Mouse (Mus musculus) regulatory T cell (primary cell): ENCODE measurements around the gene Hmbs.

Source experiments
- in situ Hi-C: fragments of 300-600 bp; cut with MboI, MseI; formaldehyde crosslinking; loops from one replicate; pipeline ENCODE4 v1.15.1; 2025; ENCODE audit warnings: high pct_unique_total_duplicates

Hmbs gene

DNA sequence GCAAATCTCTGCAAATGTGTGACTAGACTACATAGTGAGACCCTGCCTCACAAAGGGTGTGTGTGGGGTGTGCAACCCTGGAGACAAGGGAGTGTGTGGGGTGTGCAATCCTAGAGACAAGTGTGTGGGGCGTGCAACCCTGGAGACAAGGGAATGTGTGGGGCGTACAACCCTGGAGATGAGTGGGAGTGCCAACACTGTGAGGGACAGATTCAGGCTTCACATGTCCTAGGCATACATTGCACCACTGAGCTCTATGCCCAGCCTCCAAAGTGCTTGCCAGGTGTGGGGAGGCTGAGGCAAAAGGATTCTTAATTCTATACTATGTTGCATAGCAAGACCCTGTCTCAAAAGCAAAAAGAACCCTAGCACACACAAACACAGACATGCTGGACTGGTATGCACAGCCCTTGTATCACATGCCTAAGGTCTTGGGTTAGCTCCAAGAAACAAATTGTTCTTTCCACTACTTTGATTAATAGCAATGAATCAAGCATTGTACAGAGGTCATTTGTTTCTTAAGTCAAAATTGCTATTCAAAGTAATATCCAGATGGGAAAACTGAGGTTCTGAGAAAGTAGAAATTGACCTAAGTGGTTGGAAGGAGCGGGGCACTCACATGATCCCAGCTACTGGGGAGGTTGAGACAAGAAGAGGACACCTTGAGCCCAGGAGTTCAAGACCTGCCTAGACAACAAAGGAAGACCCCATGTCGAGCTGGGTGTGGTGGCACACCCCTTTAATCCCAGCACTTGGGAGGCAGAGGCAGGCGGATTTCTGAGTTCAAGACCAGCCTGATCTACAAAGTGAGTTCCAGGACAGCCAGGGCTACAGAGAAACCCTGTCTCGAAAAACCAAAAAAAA is 1.8 kb upstream of the Hmbs start:
- in situ Hi-C loops = no loop called here

DNA sequence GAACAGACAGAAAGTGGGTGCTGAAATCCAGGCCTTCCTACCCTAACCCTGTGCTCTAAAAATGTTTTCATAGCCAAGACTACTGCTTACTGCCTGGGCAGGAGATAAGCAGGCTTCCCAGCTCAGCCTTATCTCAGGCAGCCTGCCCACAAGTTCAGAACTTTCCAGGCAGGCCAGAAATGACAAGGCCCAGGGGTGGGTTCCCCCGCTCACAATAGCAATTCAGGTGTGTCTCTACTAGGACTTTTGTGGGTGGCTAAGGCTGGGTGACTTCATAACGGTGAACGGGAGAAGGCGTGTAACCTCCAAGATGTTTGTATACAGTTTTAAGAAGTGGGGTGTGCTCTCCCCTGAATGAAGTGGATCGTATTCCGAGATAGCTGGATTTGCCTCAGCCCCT is 738 bp downstream of the Hmbs start:
- in situ Hi-C loops = no loop called here

DNA sequence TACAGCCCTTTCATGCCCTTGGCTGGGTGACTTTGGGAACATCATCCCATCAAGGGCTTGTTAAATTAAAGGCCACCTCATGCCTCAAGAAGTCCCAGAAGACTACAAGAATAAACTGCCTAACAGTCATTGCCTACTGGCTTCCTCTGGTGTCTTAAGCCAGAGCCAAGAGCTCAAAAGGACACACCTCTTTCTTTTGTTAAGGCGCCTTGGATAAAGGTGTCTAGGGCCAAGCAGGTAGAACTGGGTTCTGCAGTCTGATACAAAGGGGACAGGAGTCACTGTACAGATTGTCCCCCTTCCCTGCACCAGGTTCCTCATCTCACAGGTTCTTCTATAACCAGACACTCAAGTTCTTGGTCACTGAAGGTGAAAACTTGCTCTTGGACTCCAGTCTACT is 1.4 kb downstream of the Hmbs start:
- in situ Hi-C loops = no loop called here

DNA sequence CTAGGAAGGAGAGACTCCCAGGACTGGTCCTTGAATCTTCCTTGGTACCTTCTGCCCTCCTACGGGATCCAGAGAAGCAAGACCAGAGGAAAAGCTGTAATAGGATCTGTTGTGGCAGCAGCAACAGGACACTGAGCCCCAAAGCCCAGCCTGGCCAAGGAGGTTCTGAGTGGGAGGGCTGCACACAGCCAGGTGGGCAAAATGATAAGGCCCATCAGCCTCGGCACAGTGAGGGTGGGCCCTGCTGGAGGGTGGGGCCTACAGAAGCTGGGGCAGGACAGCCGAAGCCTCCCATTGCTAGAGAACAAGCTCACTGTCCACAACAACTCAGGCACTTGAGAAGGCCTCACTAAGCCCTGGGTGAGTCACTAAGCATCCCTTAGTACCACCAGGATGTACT is 1.9 kb downstream of the Hmbs start:
- in situ Hi-C loops = no loop called here

DNA sequence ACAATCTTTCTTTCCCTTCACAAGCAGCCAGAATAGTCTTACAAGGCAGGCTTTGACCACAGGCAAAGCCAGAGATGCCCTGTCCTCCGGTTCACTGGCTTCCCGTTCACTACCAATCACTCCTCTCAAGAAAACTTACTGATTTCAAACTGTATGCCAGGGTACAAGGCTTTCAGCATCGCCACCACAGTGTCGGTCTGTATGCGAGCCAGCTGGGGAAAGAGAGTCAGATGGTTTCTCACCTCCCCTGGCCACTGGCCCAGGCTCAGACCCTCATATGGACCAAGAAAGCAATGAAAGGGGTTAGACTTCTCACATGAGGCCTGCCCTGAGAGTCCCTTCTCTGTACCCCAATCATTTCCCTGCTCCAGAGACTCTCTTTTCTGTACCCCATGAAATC is 2.5 kb downstream of the Hmbs start:
- in situ Hi-C loops = no loop called here

DNA sequence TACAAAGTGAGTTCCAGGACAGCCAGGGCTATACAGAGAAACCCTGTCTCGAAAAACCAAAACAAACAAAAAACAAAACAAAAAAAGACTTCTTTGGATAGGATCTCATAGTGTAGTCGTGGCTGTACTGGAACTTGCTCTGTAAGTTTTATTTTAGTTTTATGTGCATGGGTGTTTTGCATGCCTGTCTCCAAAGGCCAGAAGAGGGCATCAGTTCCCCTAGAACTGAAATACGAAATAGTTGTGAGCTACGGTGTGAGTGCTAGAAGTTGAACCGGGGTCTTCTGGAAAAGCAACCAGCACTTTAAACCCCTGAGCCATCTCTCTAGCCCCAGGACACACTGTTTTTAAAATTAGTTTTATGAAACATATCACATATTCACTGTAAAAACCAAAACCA is 5.5 kb downstream of the Hmbs start:
- in situ Hi-C loops = loop anchor here (5.0 kb wide), 1 partner anchor 44 kb away; no protein-coding TSS in a partner anchor

DNA sequence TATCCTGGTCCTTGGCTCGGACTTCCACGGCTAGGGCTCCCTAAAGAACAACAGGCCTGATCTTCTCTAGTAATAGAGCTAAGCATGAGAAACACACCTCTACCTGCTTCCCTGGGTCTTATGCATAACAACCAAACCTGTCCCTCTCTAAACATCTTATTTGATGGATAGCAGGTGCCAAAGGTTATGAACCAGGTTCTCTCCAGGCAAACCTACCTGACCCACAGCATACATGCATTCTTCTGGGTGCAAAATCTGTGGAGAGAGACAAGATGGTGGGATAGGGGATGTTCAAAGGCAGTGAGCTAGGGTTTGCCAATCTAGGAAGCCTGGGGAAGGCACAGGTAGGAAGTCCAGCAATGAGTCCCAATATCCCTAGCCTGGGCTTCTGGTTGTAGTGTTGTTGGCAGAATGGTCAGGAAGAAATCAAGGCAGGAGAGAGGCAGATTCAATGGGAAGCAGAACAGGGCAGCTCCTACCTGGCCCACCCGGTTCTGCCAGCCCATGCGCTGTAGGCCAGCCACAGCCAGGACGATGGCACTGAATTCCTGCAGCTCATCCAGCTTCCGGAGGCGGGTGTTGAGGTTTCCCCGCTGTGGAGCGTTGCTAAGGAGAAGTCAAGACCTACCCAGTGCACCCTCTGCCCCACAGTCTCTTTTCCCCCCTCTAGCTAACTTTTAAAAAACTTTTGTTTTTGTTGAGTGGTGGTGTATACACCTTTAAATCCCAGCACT is 6.4 kb downstream of the Hmbs start:
- in situ Hi-C loops = loop anchor here (5.0 kb wide), 1 partner anchor 45 kb away; no protein-coding TSS in a partner anchor

DNA sequence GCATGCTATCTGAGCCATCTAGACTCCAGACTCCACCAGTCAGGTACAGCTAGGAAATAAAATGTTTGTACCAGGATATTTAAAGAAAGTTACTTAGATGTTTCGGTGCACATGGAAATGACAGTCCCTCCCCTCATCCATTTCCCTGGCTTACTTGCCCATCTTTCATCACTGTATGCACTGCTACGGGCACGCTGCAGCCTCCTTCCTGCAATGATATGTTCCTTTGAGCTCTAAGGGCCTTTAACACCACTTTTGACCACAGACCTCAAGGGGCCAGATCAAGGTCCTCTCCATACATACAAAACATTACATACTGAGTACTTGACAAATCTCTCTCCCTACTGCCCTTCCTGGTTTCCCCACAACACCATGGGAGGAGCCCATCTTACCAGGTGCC is 7.1 kb downstream of the Hmbs start:
- in situ Hi-C loops = loop anchor here (5.0 kb wide), 1 partner anchor 45 kb away; no protein-coding TSS in a partner anchor

DNA sequence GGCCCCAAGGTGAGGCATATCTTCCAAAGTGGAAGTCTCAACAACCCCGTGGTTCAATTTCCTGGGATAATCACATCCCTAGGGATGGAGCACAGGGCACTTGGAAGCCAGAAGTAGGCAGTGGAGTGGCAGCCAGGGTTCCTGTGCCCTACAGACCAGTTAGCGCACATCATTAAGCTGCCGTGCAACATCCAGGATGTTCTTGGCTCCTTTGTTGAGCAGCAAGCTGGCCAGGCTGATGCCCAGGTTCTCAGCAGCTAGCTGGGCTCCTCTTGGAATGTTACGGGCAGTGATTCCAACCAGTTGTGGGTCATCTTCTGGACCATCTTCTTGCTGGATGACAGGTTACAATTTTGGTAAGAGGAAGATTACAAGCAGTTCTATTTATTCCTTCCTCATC is 7.5 kb downstream of the Hmbs start:
- in situ Hi-C loops = loop anchor here (5.0 kb wide), 1 partner anchor 46 kb away; no protein-coding TSS in a partner anchor

DNA sequence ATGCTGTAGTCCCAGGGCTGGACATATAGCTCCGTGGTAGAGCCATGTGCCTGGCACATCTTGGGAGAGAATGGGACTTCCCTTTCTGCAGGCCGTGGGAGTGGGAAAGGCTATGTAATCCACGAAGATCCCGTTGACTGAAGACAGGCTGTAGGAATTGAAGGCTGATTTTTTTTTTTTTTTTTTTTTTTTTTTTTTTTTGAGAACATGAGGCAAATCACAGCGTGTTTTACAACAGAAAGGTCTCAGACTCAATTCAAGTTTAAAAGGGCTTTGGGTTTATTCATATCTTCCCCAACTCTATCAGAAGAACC is 8.0 kb downstream of the Hmbs start:
- in situ Hi-C loops = loop anchor here (5.0 kb wide), 1 partner anchor 46 kb away; no protein-coding TSS in a partner anchor

DNA sequence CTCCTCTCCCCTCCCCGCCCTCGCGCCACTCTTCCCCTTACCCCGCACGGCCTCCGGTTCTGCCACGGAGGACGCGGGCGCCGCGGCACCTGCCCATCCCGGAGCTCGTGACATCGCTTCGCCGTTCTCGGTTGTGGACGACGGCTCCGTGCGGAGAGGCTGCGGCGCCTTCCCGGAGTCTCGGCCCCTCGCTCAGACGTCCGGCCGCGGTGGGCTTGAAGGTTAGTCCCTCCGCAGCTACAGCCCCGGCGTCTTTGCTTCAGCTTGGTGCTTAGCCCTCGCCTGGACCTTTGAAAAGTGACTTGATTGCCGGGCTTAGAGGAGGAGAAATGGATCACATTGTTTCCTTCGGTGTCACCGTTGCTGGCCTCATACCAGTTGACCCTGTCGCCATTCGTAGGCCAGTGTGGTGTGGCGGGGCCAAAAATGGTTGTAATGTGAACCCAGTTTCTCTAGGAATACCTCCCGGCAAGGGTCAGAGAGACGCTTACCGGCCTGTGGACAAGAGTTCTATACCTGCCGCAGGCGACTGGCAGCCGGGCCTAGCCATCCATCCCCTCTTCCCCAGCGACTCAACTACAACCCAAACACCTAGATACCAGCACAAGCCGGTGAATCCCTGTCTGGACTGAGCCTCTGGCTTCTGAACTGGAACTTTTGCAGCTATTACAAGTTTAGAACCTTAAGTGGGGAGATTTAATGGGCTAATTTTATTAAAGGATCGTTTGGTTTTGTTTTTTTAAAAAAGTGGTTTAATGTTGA is 8.5 kb downstream of the Hmbs start:
- in situ Hi-C loops = loop anchor here (5.0 kb wide), 1 partner anchor 47 kb away; no protein-coding TSS in a partner anchor

DNA sequence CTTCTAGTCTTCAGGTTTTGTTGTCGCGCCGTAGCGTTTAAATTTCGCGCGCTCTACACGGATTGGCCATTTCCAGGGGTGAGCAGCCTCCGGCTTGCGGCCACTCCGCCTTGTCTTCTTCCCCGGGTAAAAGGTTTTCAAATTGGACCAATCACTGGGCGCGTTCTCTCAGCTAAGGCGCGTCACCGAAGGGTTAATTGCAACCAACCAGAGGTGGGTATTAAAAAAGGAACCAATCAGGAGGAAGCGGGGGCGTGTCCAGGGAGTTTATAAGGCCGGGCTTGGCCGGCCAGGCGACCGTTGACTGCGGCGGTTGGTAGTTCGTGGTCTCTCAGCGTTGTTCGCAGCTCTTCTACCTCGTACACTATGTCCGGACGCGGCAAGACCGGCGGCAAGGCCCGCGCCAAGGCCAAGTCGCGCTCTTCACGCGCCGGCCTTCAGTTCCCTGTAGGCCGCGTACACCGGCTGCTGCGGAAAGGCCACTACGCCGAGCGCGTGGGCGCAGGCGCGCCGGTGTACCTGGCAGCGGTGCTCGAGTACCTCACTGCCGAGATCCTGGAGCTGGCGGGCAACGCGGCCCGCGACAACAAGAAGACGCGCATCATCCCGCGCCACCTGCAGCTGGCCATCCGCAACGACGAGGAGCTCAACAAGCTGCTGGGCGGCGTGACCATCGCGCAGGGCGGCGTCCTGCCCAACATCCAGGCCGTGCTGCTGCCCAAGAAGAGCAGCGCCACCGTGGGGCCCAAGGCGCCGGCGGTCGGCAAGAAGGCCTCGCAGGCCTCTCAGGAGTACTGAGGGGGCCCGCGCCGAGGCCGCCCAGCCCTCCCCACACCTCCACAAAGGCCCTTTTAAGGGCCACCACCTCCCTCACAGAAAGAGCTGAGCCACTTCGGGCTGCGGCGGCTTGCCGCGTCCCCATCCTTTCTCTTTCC is 9.4 kb downstream of the Hmbs start, which contains the start of gene H2afx:
H2afx (plus strand) TSS at position 299 of the 935 bp plus-strand sequence.
- in situ Hi-C loops = loop anchor here (5.0 kb wide), 1 partner anchor 48 kb away; no protein-coding TSS in a partner anchor

DNA sequence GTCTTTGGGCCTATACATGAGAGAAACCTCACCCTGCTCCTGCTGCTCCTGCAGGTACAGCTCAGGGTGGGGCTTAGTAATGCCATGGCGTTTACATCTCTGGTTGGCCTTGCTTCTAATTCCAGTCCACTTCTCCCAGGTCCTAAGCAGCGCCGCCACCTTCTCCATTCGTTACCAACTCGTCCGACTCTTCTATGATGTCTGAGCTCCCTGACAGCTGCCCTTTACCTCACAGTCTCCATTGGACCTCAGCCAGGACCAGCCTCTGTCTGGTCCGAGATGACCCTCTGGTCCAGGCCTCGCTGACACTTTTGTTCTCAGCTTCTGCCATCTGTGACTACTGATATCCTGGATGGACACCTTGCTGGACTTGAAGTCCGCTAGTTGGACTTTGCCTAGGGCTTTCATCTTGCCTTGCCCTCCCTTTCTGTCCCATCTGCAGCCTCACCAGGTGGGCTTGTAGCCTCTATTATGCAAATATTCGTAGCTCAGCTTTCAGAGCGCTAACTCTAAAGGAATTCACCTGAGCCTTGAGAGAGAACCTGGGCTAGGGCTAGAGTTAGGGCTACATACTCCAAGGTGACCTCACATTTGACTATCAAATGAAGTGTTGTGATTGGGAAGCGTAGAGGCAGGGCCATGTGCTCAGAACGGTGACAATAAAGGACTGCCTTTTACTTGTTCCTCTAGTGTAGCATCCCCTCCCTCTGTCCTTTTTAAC is 10.9 kb downstream of the Hmbs start:
- in situ Hi-C loops = no loop called here

DNA sequence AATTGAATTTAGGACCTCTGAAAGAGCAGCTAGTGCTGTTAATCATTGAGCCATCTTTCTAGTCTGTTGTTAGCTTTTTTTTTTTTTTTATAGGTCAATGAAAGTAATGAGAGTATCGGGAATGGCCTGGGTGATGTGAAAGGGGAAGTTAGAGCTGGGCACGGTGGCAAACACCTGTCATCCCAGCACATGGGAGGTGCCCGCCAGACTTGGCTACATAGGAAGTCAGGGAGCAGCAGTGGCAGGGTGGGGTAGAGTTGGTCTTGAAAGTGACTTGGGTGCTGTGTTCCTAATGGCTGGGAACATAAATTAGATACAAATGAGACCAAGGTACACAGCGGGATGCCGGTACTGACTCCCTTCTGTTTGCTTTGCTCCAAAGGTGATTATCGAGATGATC is 13.3 kb downstream of the Hmbs start:
- in situ Hi-C loops = no loop called here

DNA sequence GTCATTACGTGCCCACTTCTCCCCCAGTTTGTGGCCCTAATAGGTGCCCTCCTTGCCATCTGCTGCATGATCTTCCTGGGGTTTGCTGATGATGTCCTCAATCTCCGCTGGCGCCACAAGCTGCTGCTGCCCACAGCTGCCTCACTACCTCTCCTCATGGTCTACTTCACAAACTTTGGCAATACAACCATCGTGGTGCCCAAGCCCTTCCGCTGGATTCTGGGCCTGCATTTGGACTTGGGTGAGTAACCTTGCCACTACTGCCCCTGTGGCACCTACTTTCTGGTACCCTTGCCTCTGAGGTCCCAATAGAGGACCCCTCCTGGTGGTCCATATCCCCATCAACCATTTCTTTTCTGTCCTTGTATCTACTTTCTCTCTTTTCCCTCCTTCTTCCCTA is 16.1 kb downstream of the Hmbs start:
- in situ Hi-C loops = no loop called here

DNA sequence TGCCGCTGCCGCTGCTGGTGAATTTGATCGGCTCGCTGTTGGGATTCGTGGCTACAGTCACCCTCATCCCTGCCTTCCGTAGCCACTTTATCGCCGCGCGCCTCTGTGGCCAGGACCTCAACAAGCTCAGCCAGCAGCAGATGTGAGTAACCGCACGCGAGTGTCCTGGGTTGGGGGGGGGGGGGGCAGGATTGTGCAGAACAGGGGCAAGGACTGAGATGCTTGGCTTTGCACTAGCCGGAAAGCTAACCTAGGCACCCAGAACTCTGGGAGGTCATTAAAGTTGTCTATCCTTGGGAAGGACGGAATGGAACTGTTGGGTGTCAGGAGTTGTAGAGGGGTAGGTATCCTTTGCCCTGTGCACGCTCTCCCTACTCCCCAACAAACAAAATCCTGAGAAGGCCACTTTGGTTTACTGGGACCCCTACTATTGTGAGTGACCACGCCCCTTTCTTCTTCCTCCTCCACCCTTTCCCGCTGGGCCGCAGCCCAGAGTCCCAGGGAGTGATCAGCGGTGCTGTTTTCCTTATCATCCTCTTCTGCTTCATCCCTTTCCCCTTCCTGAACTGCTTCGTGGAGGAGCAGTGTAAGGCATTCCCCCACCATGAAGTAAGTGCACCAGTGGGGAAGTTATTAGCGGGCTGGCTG is 16.8 kb downstream of the Hmbs start:
- in situ Hi-C loops = no loop called here

DNA sequence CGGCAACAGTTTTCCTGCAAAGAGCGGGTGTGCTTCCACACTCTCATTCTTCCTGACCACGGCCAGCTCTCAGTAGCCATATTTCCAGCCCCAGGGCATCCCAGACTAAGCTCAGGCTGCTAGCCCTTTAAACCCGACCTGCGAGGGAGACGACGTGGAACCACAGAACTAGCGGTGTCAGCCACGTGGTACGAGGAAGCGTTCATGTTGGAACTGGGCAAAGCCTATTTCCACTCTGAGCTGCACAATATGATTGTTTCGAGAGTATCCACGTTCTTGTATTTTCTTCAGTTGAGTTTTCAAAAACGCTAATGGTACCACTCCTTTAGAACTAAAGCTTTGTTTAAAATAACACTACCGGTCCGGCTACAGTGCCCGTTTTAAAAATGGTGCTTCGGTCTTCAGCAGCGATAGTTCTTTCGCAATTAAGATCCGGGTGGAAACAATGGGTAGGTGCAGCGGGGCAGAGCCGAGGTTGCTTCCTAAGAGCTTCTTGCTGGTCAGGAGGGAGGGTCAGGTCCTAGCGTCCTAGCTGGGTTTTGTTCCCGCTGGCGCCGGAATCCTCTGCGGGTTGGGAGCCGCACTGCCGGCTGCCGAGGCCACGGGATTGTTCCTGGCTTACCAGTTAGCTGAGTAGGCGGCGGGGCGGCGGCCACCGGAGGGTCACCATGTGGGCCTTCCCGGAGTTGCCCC is 17.5 kb downstream of the Hmbs start:
- in situ Hi-C loops = no loop called here

DNA sequence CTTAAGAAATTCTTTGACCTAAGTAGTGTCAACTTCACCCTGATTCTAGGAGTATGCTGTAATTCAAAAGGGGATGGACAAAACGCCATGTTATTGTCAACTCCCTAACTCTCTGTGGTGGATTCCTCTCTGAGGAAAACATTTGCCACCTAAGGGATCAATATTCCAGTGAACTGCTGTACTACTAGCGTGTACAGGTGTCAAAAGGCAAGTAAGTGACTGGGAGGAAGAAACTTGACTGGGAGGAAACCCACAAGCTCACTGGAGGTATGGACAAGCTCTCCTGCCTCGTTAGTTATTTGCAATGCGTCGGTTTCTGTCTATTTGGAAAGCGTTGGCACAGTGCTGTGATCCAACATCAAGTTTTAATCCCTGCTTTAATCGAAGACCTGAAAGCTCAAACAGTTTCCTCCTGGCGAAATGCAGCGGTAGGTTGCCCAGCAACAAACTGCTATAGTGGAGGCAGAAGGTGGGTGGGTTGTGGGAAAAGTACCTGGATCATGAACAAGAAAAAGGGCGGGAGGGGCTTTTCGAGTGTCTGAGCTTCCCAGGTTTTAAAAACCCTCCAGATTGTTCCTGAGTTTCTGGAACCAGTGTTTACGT is 18.2 kb downstream of the Hmbs start, which contains the start of gene Dpagt1:
Dpagt1 (plus strand) TSS at position 252 of the 603 bp plus-strand sequence.
- in situ Hi-C loops = no loop called here
